Mouse (Mus musculus): ENCODE data around the gene Itpk1. TPM values are rescaled to one million over a fixed set of nuclear protein-coding genes. Genes with fewer than 3 reads are reported as not detected.

Itpk1 gene
- total RNA-seq, 4 experiments from 2014 or later: 58.8 to 68.2 (median 62.5) TPM

GRCm38 (mm10) chr12:102555850-102556249 lies 148.9 kb downstream of the Itpk1 start:
- DNase-seq (ENCODE audit: low spot score in 2 of 2): no peak

GRCm38 (mm10) chr12:102554721-102555516 lies 149.8 kb downstream of the Itpk1 start, which contains the start of gene Chga:
TSS of gene Chga (plus strand) at chr12:102554969.
- peak; percentile 74 to 75 for DNase-seq (ENCODE audit: low spot score in 2 of 2)

- peak in 1 of 2 experiments; percentile 52 for DNase-seq (ENCODE audit: low spot score in 2 of 2)
Observed at GRCm38 (mm10) chr12:102553705-102554275, 150.9 kb downstream of the Itpk1 start.

GRCm38 (mm10) chr12:102552001-102552400 lies 152.7 kb downstream of the Itpk1 start:
- no peak for DNase-seq (ENCODE audit: low spot score in 2 of 2)

GRCm38 (mm10) chr12:102551186-102551585 lies 153.5 kb downstream of the Itpk1 start:
- no peak for DNase-seq (ENCODE audit: low spot score in 2 of 2)

- no peak for DNase-seq (ENCODE audit: low spot score in 2 of 2)
Observed at GRCm38 (mm10) chr12:102550529-102550928, 154.2 kb downstream of the Itpk1 start.

GRCm38 (mm10) chr12:102545122-102545521 lies 159.6 kb downstream of the Itpk1 start:
- DNase-seq (ENCODE audit: low spot score in 2 of 2): no peak

GRCm38 (mm10) chr12:102541168-102541567 lies 163.6 kb downstream of the Itpk1 start:
- DNase-seq (ENCODE audit: low spot score in 2 of 2): no peak

GRCm38 (mm10) chr12:102540278-102540677 lies 164.5 kb downstream of the Itpk1 start:
- no peak for DNase-seq (ENCODE audit: low spot score in 2 of 2)

- no peak for DNase-seq (ENCODE audit: low spot score in 2 of 2)
Observed at GRCm38 (mm10) chr12:102535796-102536195, 168.9 kb downstream of the Itpk1 start.

GRCm38 (mm10) chr12:102527989-102528388 lies 176.7 kb downstream of the Itpk1 start:
- no peak for DNase-seq (ENCODE audit: low spot score in 2 of 2)

GRCm38 (mm10) chr12:102524760-102525159 lies 180.0 kb downstream of the Itpk1 start:
- no peak for DNase-seq (ENCODE audit: low spot score in 2 of 2)

GRCm38 (mm10) chr12:102524216-102524615 lies 180.5 kb downstream of the Itpk1 start:
- DNase-seq (ENCODE audit: low spot score in 2 of 2): no peak

GRCm38 (mm10) chr12:102521777-102522319 lies 182.9 kb downstream of the Itpk1 start:
- no peak for DNase-seq (ENCODE audit: low spot score in 2 of 2)

GRCm38 (mm10) chr12:102519929-102520720 lies 184.6 kb downstream of the Itpk1 start:
- DNase-seq (ENCODE audit: low spot score in 2 of 2): no peak

Small RNA genes within 50 kb of the gene (microRNA-seq; reads per million reads assigned to microRNA genes)
- gene Mir1936: 0 to 0.42 reads per million in 2 experiments

Other genes with a start within 250 kb of the Itpk1 start
- 10 to 100 TPM; 25.4 to 32.6 (median 32.0) TPM for gene Golga5, start 235.8 kb downstream of the Itpk1 start, total RNA-seq (2022)
- 100 to 1,000 TPM; 151 to 178 (median 173) TPM for gene Chga, start 150.0 kb downstream of the Itpk1 start, total RNA-seq (2022)
- gene Moap1, start 38.7 kb upstream of the Itpk1 start, total RNA-seq (2022): 10 to 100 TPM; 29.9 to 37.3 (median 33.4) TPM
- 1 to 10 TPM; 5.3 to 6.3 (median 5.9) TPM for gene Tmem251, start 38.8 kb upstream of the Itpk1 start, total RNA-seq (2022)
- not detected for gene Gm28051, start 52.8 kb upstream of the Itpk1 start, total RNA-seq (2022)
- gene Gon7, start 52.9 kb upstream of the Itpk1 start, total RNA-seq (2022): 10 to 100 TPM; 12.7 to 15.0 (median 13.4) TPM
- 10 to 100 TPM; 30.1 to 31.7 (median 31.3) TPM for gene Ubr7, start 53.0 kb upstream of the Itpk1 start, total RNA-seq (2022)
- 10 to 100 TPM; 15.1 to 21.1 (median 18.1) TPM for gene Gm20604, start 53.7 kb upstream of the Itpk1 start, total RNA-seq (2022)
- gene Btbd7, start 173.5 kb upstream of the Itpk1 start, total RNA-seq (2022): 10 to 100 TPM; 18.7 to 20.7 (median 19.4) TPM
- gene Cox8c, start 194.4 kb upstream of the Itpk1 start, total RNA-seq (2022): not detected
- 10 to 100 TPM; 49.8 to 60.2 (median 56.0) TPM for gene Unc79, start 243.9 kb upstream of the Itpk1 start, total RNA-seq (2022)

Measured in left cerebral cortex, adult 8-10 months (tissue).